Mouse (Mus musculus) A20 (cell line): ENCODE results near the gene Vps36.

Experiments
- DNase-seq: peaks from one replicate; pipeline ENCODE4 v3.0.0-alpha.2; 2011; ENCODE audit warnings: low read depth, low spot score

Gene Vps36

GRCm38 (mm10) chr8:22209012-22209411 is 16.4 kb downstream of the Vps36 start:
- no peak for DNase-seq

- no peak for DNase-seq
Observed at GRCm38 (mm10) chr8:22214826-22215225, 22.2 kb downstream of the Vps36 start.

DNA sequence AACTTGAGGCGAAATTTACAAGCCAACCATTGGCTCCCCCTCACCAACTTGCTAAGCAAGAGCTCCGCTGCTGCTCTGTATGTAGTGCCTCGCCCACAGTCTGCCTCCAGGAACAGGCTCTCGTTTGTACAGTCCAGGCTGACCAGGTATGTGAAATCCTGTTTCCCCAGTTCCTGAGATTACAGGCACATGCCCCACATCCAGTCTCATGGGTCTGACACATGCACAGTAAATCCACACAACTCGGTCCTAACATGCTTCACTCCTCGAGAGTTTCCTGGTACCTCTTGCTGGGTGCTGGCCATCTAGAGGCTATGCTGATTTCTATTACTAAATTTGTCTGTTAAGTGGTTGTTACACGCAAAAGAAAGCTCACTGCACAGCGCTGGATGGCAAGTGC is 33.8 kb downstream of the Vps36 start:
- DNase-seq: no peak

GRCm38 (mm10) chr8:22227061-22227877 is 34.7 kb downstream of the Vps36 start, which contains the start of gene Thsd1:
Gene Thsd1, plus strand, starts transcription at chr8:22227313.
- DNase-seq: peak; percentile 60

GRCm38 (mm10) chr8:22228621-22229020 is 36.0 kb downstream of the Vps36 start:
- no peak for DNase-seq

DNA sequence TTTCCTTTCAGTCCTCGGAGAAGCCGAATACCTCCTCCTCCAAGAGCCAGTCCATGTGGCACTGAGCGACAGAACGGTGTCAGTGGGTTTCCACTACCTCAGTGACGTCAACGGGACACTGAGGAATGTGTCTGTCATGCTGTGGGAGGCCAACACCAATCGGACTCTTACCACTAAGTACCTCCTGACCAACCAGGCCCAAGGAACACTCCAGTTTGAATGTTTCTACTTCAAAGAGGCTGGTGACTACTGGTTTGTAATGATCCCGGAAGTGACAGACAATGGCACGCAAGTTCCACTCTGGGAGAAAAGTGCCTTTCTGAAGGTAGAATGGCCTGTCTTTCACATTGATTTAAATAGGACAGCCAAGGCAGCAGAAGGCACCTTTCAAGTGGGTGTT is 50.4 kb downstream of the Vps36 start:
- no peak for DNase-seq

GRCm38 (mm10) chr8:22245663-22246062 is 53.1 kb downstream of the Vps36 start:
- no peak for DNase-seq

GRCm38 (mm10) chr8:22247956-22248355 is 55.3 kb downstream of the Vps36 start:
- DNase-seq: no peak

DNA sequence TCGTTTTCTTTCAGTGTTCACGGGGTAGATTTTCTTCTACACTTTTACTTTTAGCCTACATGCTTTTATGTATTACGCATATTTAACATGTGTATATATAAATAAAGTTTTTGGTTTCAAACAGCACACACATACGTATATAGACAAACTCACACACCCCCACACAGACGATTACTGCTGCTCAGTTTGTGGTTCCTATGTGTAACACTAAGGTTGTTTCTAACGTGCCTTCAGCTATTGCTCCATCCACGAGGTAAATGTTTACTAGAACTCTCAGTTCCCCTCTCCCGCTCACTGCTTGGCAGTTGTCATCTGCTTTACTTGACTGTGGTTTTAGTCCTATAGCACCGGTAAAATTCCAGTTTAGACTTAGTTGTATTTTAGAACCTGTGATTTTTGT is 56.5 kb downstream of the Vps36 start:
- DNase-seq: no peak

- no peak for DNase-seq
Observed at GRCm38 (mm10) chr8:22258946-22259450, 66.4 kb downstream of the Vps36 start.

DNA sequence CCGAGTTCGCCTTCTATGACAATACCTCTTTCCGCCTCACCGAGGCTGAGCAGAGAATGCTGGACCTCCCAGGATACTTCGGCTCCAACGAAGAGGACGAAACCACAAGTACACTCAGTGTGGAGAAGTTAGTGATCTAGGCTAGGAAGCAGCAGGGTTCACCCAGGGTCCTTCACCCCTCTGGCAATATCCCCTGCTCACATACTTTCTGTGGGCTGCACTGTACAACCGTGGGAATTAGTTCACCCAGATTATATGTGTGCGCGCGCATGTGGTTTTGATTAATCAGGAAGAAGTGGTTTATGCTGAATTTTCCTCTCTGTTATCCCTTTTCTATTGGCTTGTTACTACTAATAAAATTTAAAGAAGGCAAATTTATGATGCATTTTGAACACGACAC is 66.9 kb downstream of the Vps36 start:
- DNase-seq: no peak

GRCm38 (mm10) chr8:22260091-22260722 is 67.6 kb downstream of the Vps36 start:
- no peak for DNase-seq

- DNase-seq: no peak
Observed at GRCm38 (mm10) chr8:22262267-22262666, 69.7 kb downstream of the Vps36 start.

DNA sequence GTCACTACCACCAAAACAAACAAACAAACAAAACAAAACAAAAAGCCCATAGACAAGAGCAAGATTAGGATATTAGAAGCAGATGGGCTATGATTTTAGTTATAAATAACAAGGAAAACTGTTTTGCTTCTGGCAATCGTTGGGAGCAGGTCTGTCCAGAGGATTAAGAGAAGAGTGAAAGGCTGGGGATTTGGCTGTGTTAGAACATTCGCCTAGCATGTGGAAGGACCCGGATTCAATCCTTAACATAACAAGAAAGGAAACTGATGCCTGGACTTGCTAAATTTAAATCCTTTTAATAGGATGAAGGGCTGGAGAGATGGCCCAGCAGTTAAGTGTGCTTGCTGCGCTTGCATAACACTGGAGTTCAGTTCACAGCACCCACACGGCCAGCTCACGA is 71.7 kb downstream of the Vps36 start:
- no peak for DNase-seq

GRCm38 (mm10) chr8:22264787-22265186 is 72.2 kb downstream of the Vps36 start:
- no peak for DNase-seq

GRCm38 (mm10) chr8:22265194-22265593 is 72.6 kb downstream of the Vps36 start:
- DNase-seq: no peak

DNA sequence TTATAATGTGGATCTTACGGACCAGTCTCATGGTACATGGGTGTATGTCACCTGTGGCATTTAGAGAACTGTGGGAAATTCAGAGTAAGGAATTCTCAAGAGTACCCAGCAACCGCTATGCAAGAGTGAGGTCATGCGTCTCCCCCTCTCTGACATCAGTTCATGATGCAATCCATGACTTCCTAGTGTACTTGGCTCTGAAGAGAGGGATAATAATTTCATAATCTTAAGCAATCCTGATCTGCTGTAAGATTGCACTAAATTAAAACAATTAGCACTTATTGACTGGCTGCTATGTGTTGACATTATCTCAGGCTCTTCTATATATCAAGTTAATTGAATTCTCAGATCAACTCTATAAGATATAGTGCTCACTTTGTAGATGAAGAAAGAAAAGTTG is 74.2 kb downstream of the Vps36 start:
- DNase-seq: no peak
